Mouse (Mus musculus) limb, embryonic 10.5 days (tissue): Measurements from ENCODE around the gene Satl1. TPM values are rescaled to one million over a fixed set of nuclear protein-coding genes. Genes with fewer than 3 reads are reported as not detected.
A peak's percentile ranks its signal among the peaks of the same experiment; 100 is the strongest.
"Not testable (repeated sequence)": the region's sequence is repeated elsewhere in the genome, so short reads cannot be mapped to it uniquely, and the experiment has no call there.

Experiments used
- DNase-seq: peaks from one replicate; pipeline ENCODE4 v3.0.0-alpha.2; 2017; ENCODE audit warnings: low spot score
- H3K27ac ChIP-seq: fragments of 300-500 bp; sonication (generic); 2 replicates; pipeline ENCODE4 v1.5.1; 2016; ENCODE audit warnings: mild to moderate bottlenecking
- H3K27me3 ChIP-seq: fragments of 300-500 bp; sonication (generic); 2 replicates; pipeline ENCODE4 v1.6.1; 2016; ENCODE audit warnings: low read depth, mild to moderate bottlenecking; ENCODE audit not compliant: poor library complexity, severe bottlenecking
- H3K36me3 ChIP-seq: fragments of 300-500 bp; sonication (generic); 2 replicates; pipeline ENCODE4 v1.6.1; 2016; ENCODE audit warnings: mild to moderate bottlenecking, moderate library complexity
- H3K4me1 ChIP-seq: fragments of 300-500 bp; sonication (generic); 2 replicates; pipeline ENCODE4 v1.6.1; 2016
- H3K4me3 ChIP-seq: fragments of 300-500 bp; sonication (generic); 2 replicates; pipeline ENCODE4 v1.5.1; 2016; ENCODE audit warnings: mild to moderate bottlenecking, moderate library complexity
- H3K9me3 ChIP-seq: fragments of 300-500 bp; sonication (generic); replicated peaks from 2 replicates; pipeline ENCODE4 v1.6.1; 2016; ENCODE audit warnings: mild to moderate bottlenecking
- WGBS: fragments of 180-500 bp; shearing (Covaris S2); methylation state at CpG from one replicate; pipeline ENCODE4 v1.1.7; 2016; 5-methylcytosine and 5-hydroxymethylcytosine counted together
- polyA plus RNA-seq: library from polyadenylated mRNA; unstranded; fragments of >200 nt; fragmentation: Nextera tagmentation; extraction: Ambion mirVana; gene quantifications from 2 replicates; pipeline ENCODE4 v1.2.1, GENCODE M21; 2016

The Satl1 gene
- not detected in 2 replicates for polyA plus RNA-seq

- Histone ChIP-seq H3K36me3 (no peaks in the 10 kb centered on the region), H3K27ac (no peak within 1 kb of the TSS), H3K27me3 (no peaks in the 10 kb centered on the region), H3K4me1 (no peaks in the 10 kb centered on the region), H3K9me3 (no peaks in the 10 kb centered on the region), H3K4me3 (no peak within 1 kb of the TSS)
- DNase-seq: no peak
- WGBS: 95% methylated on average over 3 of the region's 3 CpGs
These were observed at the start of gene Satl1 for GRCm38 (mm10) chrX:112406679-112407078. Gene Satl1 (minus strand): TSS chrX:112406779.

GRCm38 (mm10) chrX:112438064-112438463 lies 31.5 kb upstream of the Satl1 start:
- Histone ChIP-seq H3K4me1 (no peaks in the 10 kb centered on the region), H3K9me3 (no peaks in the 10 kb centered on the region), H3K27ac (no peak overlapping the region), H3K36me3 (no peaks in the 10 kb centered on the region), H3K27me3 (no peaks in the 10 kb centered on the region), H3K4me3 (no peak overlapping the region)
- no peak for DNase-seq
- 86% methylated on average over 2 of the region's 2 CpGs for WGBS

GRCm38 (mm10) chrX:112437580-112437979 lies 31.0 kb upstream of the Satl1 start:
- Histone ChIP-seq H3K27me3 (no peaks in the 10 kb centered on the region), H3K36me3 (no peaks in the 10 kb centered on the region), H3K4me3 (no peak overlapping the region), H3K9me3 (no peaks in the 10 kb centered on the region), H3K4me1 (no peaks in the 10 kb centered on the region), H3K27ac (no peak overlapping the region)
- WGBS: 90% methylated on average over 1 of the region's 1 CpGs
- DNase-seq: no peak

- 45% methylated on average over 2 of the region's 2 CpGs for WGBS
- not testable (repeated sequence) for H3K4me1 ChIP-seq, H3K27me3 ChIP-seq, H3K27ac ChIP-seq, H3K36me3 ChIP-seq, H3K9me3 ChIP-seq, H3K4me3 ChIP-seq, DNase-seq
These were observed 16.4 kb upstream of the Satl1 start for GRCm38 (mm10) chrX:112422998-112423397.

- H3K9me3 ChIP-seq: no peaks in the 10 kb centered on the region
- no peaks in the 10 kb centered on the region for H3K27me3 ChIP-seq
- no peaks in the 10 kb centered on the region for H3K4me1 ChIP-seq
- no peaks in the 10 kb centered on the region for H3K36me3 ChIP-seq
- no peak for DNase-seq
- WGBS: 78% methylated on average over 2 of the region's 2 CpGs
- H3K4me3 ChIP-seq: no peak overlapping the region
- H3K27ac ChIP-seq: no peak overlapping the region
These were observed 5.7 kb upstream of the Satl1 start for GRCm38 (mm10) chrX:112412309-112412708.

GRCm38 (mm10) chrX:112370577-112371410 lies 35.8 kb downstream of the Satl1 start:
- peak; percentile 53 for DNase-seq
- not testable (repeated sequence) for H3K27ac ChIP-seq, H3K9me3 ChIP-seq, H3K27me3 ChIP-seq, H3K4me3 ChIP-seq, H3K4me1 ChIP-seq, H3K36me3 ChIP-seq
- WGBS: 87% methylated on average over 5 of the region's 5 CpGs

- no peaks in the 10 kb centered on the region for H3K4me1 ChIP-seq
- WGBS: 61% methylated on average over 4 of the region's 4 CpGs
- no peak for DNase-seq
- peaks cover 6% of the 10 kb centered on the region for H3K9me3 ChIP-seq
- H3K4me3 ChIP-seq: no peak overlapping the region
- 0 out of 2 replicates have a peak, but pooled peaks cover 2% of the 10 kb centered on the region for H3K36me3 ChIP-seq
- H3K27me3 ChIP-seq: no peaks in the 10 kb centered on the region
- no peak overlapping the region for H3K27ac ChIP-seq
These were observed 38.2 kb downstream of the Satl1 start for GRCm38 (mm10) chrX:112368426-112368825.

GRCm38 (mm10) chrX:112348395-112348791 lies 58.2 kb downstream of the Satl1 start:
- WGBS: 59% methylated on average over 3 of the region's 3 CpGs
- DNase-seq: no peak

GRCm38 (mm10) chrX:112347467-112348394 lies 58.8 kb downstream of the Satl1 start:
- 79% methylated on average over 4 of the region's 4 CpGs for WGBS
- Histone ChIP-seq H3K4me3 (no peak overlapping the region), H3K36me3 (no peaks in the 10 kb centered on the region), H3K9me3 (no peaks in the 10 kb centered on the region), H3K27ac (no peak overlapping the region), H3K4me1 (no peaks in the 10 kb centered on the region), H3K27me3 (no peaks in the 10 kb centered on the region)
- no peak for DNase-seq

More at GRCm38 (mm10) chrX:112348395-112348791, 58.2 kb downstream of the Satl1 start:
- no peak overlapping the region for H3K4me3 ChIP-seq
- no peaks in the 10 kb centered on the region for H3K4me1 ChIP-seq
- H3K9me3 ChIP-seq: no peaks in the 10 kb centered on the region
- no peak overlapping the region for H3K27ac ChIP-seq
- no peaks in the 10 kb centered on the region for H3K36me3 ChIP-seq
- H3K27me3 ChIP-seq: no peaks in the 10 kb centered on the region

- 82% methylated on average over 3 of the region's 3 CpGs for WGBS
- Histone ChIP-seq H3K4me1 (no peaks in the 10 kb centered on the region), H3K27me3 (no peaks in the 10 kb centered on the region), H3K4me3 (no peak overlapping the region), H3K27ac (no peak overlapping the region), H3K36me3 (0 out of 2 replicates have a peak, but pooled peaks cover 5% of the 10 kb centered on the region), H3K9me3 (no peaks in the 10 kb centered on the region)
- DNase-seq: no peak
These were observed 67.1 kb downstream of the Satl1 start for GRCm38 (mm10) chrX:112339486-112339885.
